Mouse (Mus musculus) cortical plate, adult 2 months (tissue): ENCODE data around the gene Suclg2.

Source experiments
- CTCF ChIP-seq: fragments of 200-500 bp; IDR thresholded peaks from 2 replicates; pipeline ENCODE4 v1.5.1; 2011; ENCODE audit warnings: mild to moderate bottlenecking, control low read depth, low read length; ENCODE audit not compliant: insufficient read depth; ENCODE audit errors: extremely low read depth
- POLR2A ChIP-seq: fragments of 200-500 bp; IDR thresholded peaks from 2 replicates; pipeline ENCODE4 v1.6.1; 2011; ENCODE audit warnings: mild to moderate bottlenecking, low read length, control low read depth; ENCODE audit not compliant: insufficient read depth; ENCODE audit errors: extremely low read depth

- TF ChIP-seq POLR2A (no peak), CTCF (no peak)
Observed at GRCm38 (mm10) chr6:95446151-95446550, 272.4 kb downstream of the Suclg2 start.
